Mouse (Mus musculus) natural killer cell, adult 2 months (primary cell): ENCODE data around the gene Lsm14a.

Experiments
- DNase-seq, 2 experiments: peaks; one replicate each; pipeline ENCODE4 v3.0.0; 2022; ENCODE audit warnings: low spot score in 2 of 2

Lsm14a gene

GRCm38 (mm10) chr7:34393215-34393614, at the start of gene Lsm14a:
Gene Lsm14a (minus strand): TSS chr7:34393315.
- no peak for DNase-seq

- no peak for DNase-seq
Measured at GRCm38 (mm10) chr7:34438903-34439302, 45.8 kb upstream of the Lsm14a start.

GRCm38 (mm10) chr7:34433597-34433996, 40.5 kb upstream of the Lsm14a start:
- no peak for DNase-seq

- DNase-seq = no peak
Measured at GRCm38 (mm10) chr7:34421201-34421600, 28.1 kb upstream of the Lsm14a start.

GRCm38 (mm10) chr7:34407492-34407891, 14.4 kb upstream of the Lsm14a start:
- peak; percentile 41 to 51 for DNase-seq

- peak in 1 of 2 experiments; percentile 19 for DNase-seq
Measured at GRCm38 (mm10) chr7:34403876-34404275, 10.8 kb upstream of the Lsm14a start.

GRCm38 (mm10) chr7:34400070-34400469, 7.0 kb upstream of the Lsm14a start:
- peak in 1 of 2 experiments; percentile 36 for DNase-seq

GRCm38 (mm10) chr7:34398831-34399230, 5.7 kb upstream of the Lsm14a start:
- no peak for DNase-seq

- no peak for DNase-seq
Measured at GRCm38 (mm10) chr7:34396791-34397190, 3.7 kb upstream of the Lsm14a start.

- DNase-seq = no peak
Measured at GRCm38 (mm10) chr7:34395761-34396160, 2.6 kb upstream of the Lsm14a start.

- no peak for DNase-seq
Measured at GRCm38 (mm10) chr7:34394636-34395035, 1.5 kb upstream of the Lsm14a start.

GRCm38 (mm10) chr7:34394091-34394490, 976 bp upstream of the Lsm14a start:
- no peak for DNase-seq

- peak in 1 of 2 experiments; percentile 17 for DNase-seq
Measured at GRCm38 (mm10) chr7:34392335-34392734, 780 bp downstream of the Lsm14a start.

- DNase-seq = no peak
Measured at GRCm38 (mm10) chr7:34391711-34392110, 1.4 kb downstream of the Lsm14a start.

GRCm38 (mm10) chr7:34390834-34391155, 2.3 kb downstream of the Lsm14a start:
- no peak for DNase-seq

- no peak for DNase-seq
Measured at GRCm38 (mm10) chr7:34390111-34390833, 2.8 kb downstream of the Lsm14a start.

- DNase-seq = peak; percentile 86 to 92
Measured at GRCm38 (mm10) chr7:34389277-34390085, 3.6 kb downstream of the Lsm14a start.

GRCm38 (mm10) chr7:34388445-34389276, 4.5 kb downstream of the Lsm14a start:
- DNase-seq = peak; percentile 74 to 78

GRCm38 (mm10) chr7:34387784-34388444, 5.2 kb downstream of the Lsm14a start:
- peak in 1 of 2 experiments; percentile 15 for DNase-seq

GRCm38 (mm10) chr7:34382803-34383202, 10.3 kb downstream of the Lsm14a start:
- no peak for DNase-seq

- no peak for DNase-seq
Measured at GRCm38 (mm10) chr7:34381733-34382132, 11.4 kb downstream of the Lsm14a start.

- no peak for DNase-seq
Measured at GRCm38 (mm10) chr7:34380311-34380710, 12.8 kb downstream of the Lsm14a start.
